Mouse (Mus musculus): ENCODE measurements around the gene Dnmbp.

GRCm38 (mm10) chr19:43890487-43890886 lies 49.5 kb downstream of the Dnmbp start:
- TF ChIP-seq POLR2A (IDR thresholded peaks at IDR 0.05; ENCODE audit: low read depth, low read length): no peak
- TF ChIP-seq CTCF (conservative IDR thresholded peaks at IDR 0.05; ENCODE audit: insufficient read depth, insufficient read length, low read depth, low read length): no peak
